Mouse (Mus musculus): ENCODE results near the gene Mgat4a. TPM values are rescaled to one million over a fixed set of nuclear protein-coding genes. Genes with fewer than 3 reads are reported as not detected.
A peak's percentile ranks its signal among the peaks of the same experiment; 100 is the strongest.

Gene Mgat4a
- 3.0 and 4.2 TPM in 2 replicates for polyA plus RNA-seq (2016; fragmentation: Nextera tagmentation; extraction: Ambion mirVana)

GRCm38 (mm10) chr1:37540810-37541658 is at the start of gene Mgat4a:
Gene Mgat4a (minus strand): TSS chr1:37541016.
- no peaks in the 10 kb centered on the region for H3K9me3 ChIP-seq (replicated peaks)
- peak; percentile 94 for DNase-seq (ENCODE audit: low spot score)
- no peaks in the 10 kb centered on the region for H3K36me3 ChIP-seq
- H3K4me3 ChIP-seq, result peak within 1 kb of the TSS; percentile 84
- peaks cover 12% of the 10 kb centered on the region for H3K4me1 ChIP-seq
- 5% methylated on average over 69 of the region's 72 CpGs for WGBS
- H3K27me3 ChIP-seq (ENCODE audit: low read depth, poor library complexity, severe bottlenecking), result peaks cover 26% of the 10 kb centered on the region
- peak within 1 kb of the TSS; percentile 89 for H3K27ac ChIP-seq

- H3K27me3 ChIP-seq (ENCODE audit: low read depth, poor library complexity, severe bottlenecking), result no peaks in the 10 kb centered on the region
- no peak overlapping the region for H3K27ac ChIP-seq
- H3K4me3 ChIP-seq, result no peak overlapping the region
- 93% methylated on average over 13 of the region's 13 CpGs for WGBS
- peaks cover 10% of the 10 kb centered on the region for H3K4me1 ChIP-seq
- H3K9me3 ChIP-seq (replicated peaks), result no peaks in the 10 kb centered on the region
- H3K36me3 ChIP-seq, result no peaks in the 10 kb centered on the region
- no peak for DNase-seq (ENCODE audit: low spot score)
These were observed 45.1 kb upstream of the Mgat4a start for GRCm38 (mm10) chr1:37585809-37586480.

GRCm38 (mm10) chr1:37583795-37584464 is 43.1 kb upstream of the Mgat4a start:
- WGBS, result 74% methylated on average over 9 of the region's 9 CpGs
- H3K4me1 ChIP-seq, result peaks cover 10% of the 10 kb centered on the region
- DNase-seq (ENCODE audit: low spot score), result no peak

GRCm38 (mm10) chr1:37583167-37583566 is 42.4 kb upstream of the Mgat4a start:
- H3K9me3 ChIP-seq (replicated peaks), result no peaks in the 10 kb centered on the region
- no peak for DNase-seq (ENCODE audit: low spot score)
- H3K4me3 ChIP-seq, result no peak overlapping the region
- H3K27me3 ChIP-seq (ENCODE audit: low read depth, poor library complexity, severe bottlenecking), result no peaks in the 10 kb centered on the region
- 95% methylated on average over 8 of the region's 8 CpGs for WGBS
- no peak overlapping the region for H3K27ac ChIP-seq
- H3K4me1 ChIP-seq, result peaks cover 10% of the 10 kb centered on the region
- H3K36me3 ChIP-seq, result no peaks in the 10 kb centered on the region

More at GRCm38 (mm10) chr1:37583795-37584464, 43.1 kb upstream of the Mgat4a start:
- Histone ChIP-seq H3K27me3 (ENCODE audit: low read depth, poor library complexity, severe bottlenecking) (no peaks in the 10 kb centered on the region), H3K4me3 (no peak overlapping the region), H3K27ac (no peak overlapping the region), H3K36me3 (no peaks in the 10 kb centered on the region), H3K9me3 (replicated peaks) (no peaks in the 10 kb centered on the region)

GRCm38 (mm10) chr1:37579686-37580085 is 38.9 kb upstream of the Mgat4a start:
- H3K9me3 ChIP-seq (replicated peaks), result no peaks in the 10 kb centered on the region
- H3K36me3 ChIP-seq, result no peaks in the 10 kb centered on the region
- peaks cover 10% of the 10 kb centered on the region for H3K4me1 ChIP-seq
- WGBS, result 95% methylated on average over 13 of the region's 13 CpGs
- no peaks in the 10 kb centered on the region for H3K27me3 ChIP-seq (ENCODE audit: low read depth, poor library complexity, severe bottlenecking)
- no peak for DNase-seq (ENCODE audit: low spot score)
- H3K27ac ChIP-seq, result no peak overlapping the region
- no peak overlapping the region for H3K4me3 ChIP-seq

- DNase-seq (ENCODE audit: low spot score), result peak; percentile 22
- Histone ChIP-seq H3K36me3 (no peaks in the 10 kb centered on the region), H3K27me3 (ENCODE audit: low read depth, poor library complexity, severe bottlenecking) (no peaks in the 10 kb centered on the region), H3K27ac (no peak overlapping the region), H3K9me3 (replicated peaks) (no peaks in the 10 kb centered on the region), H3K4me1 (no peaks in the 10 kb centered on the region), H3K4me3 (no peak overlapping the region)
- WGBS, result 92% methylated on average over 10 of the region's 10 CpGs
These were observed 31.9 kb upstream of the Mgat4a start for GRCm38 (mm10) chr1:37572528-37573272.

GRCm38 (mm10) chr1:37568379-37568778 is 27.6 kb upstream of the Mgat4a start:
- WGBS, result 92% methylated on average over 1 of the region's 1 CpGs
- no peak for DNase-seq (ENCODE audit: low spot score)
- Histone ChIP-seq H3K27ac (no peak overlapping the region), H3K4me1 (no peaks in the 10 kb centered on the region), H3K36me3 (no peaks in the 10 kb centered on the region), H3K27me3 (ENCODE audit: low read depth, poor library complexity, severe bottlenecking) (no peaks in the 10 kb centered on the region), H3K9me3 (replicated peaks) (no peaks in the 10 kb centered on the region), H3K4me3 (no peak overlapping the region)

- DNase-seq (ENCODE audit: low spot score), result no peak
- Histone ChIP-seq H3K4me3 (no peak overlapping the region), H3K27me3 (ENCODE audit: low read depth, poor library complexity, severe bottlenecking) (no peaks in the 10 kb centered on the region), H3K9me3 (replicated peaks) (no peaks in the 10 kb centered on the region), H3K4me1 (no peaks in the 10 kb centered on the region), H3K27ac (no peak overlapping the region), H3K36me3 (no peaks in the 10 kb centered on the region)
- WGBS, result 88% methylated on average over 4 of the region's 4 CpGs
These were observed 25.9 kb upstream of the Mgat4a start for GRCm38 (mm10) chr1:37566754-37567153.

GRCm38 (mm10) chr1:37566344-37566743 is 25.5 kb upstream of the Mgat4a start:
- H3K4me1 ChIP-seq, result no peaks in the 10 kb centered on the region
- H3K36me3 ChIP-seq, result no peaks in the 10 kb centered on the region
- H3K27ac ChIP-seq, result no peak overlapping the region
- no peak overlapping the region for H3K4me3 ChIP-seq
- DNase-seq (ENCODE audit: low spot score), result peak; percentile 15
- WGBS, result 91% methylated on average over 2 of the region's 2 CpGs
- no peaks in the 10 kb centered on the region for H3K27me3 ChIP-seq (ENCODE audit: low read depth, poor library complexity, severe bottlenecking)
- no peaks in the 10 kb centered on the region for H3K9me3 ChIP-seq (replicated peaks)

GRCm38 (mm10) chr1:37565396-37565795 is 24.6 kb upstream of the Mgat4a start:
- no peak for DNase-seq (ENCODE audit: low spot score)
- H3K27ac ChIP-seq, result no peak overlapping the region
- no peak overlapping the region for H3K4me3 ChIP-seq
- no peaks in the 10 kb centered on the region for H3K9me3 ChIP-seq (replicated peaks)
- peaks cover 2% of the 10 kb centered on the region; the same call in 1 of the 2 replicates for H3K4me1 ChIP-seq
- 62% methylated on average over 6 of the region's 6 CpGs for WGBS
- no peaks in the 10 kb centered on the region for H3K27me3 ChIP-seq (ENCODE audit: low read depth, poor library complexity, severe bottlenecking)
- no peaks in the 10 kb centered on the region for H3K36me3 ChIP-seq

- DNase-seq (ENCODE audit: low spot score), result no peak
- H3K27me3 ChIP-seq (ENCODE audit: low read depth, poor library complexity, severe bottlenecking), result no peaks in the 10 kb centered on the region
- no peaks in the 10 kb centered on the region for H3K9me3 ChIP-seq (replicated peaks)
- 92% methylated on average over 3 of the region's 3 CpGs for WGBS
- H3K27ac ChIP-seq, result no peak overlapping the region
- no peak overlapping the region for H3K4me3 ChIP-seq
- H3K4me1 ChIP-seq, result peaks cover 3% of the 10 kb centered on the region; the same call in 1 of the 2 replicates
- no peaks in the 10 kb centered on the region for H3K36me3 ChIP-seq
These were observed 21.1 kb upstream of the Mgat4a start for GRCm38 (mm10) chr1:37561955-37562354.

GRCm38 (mm10) chr1:37560356-37560755 is 19.5 kb upstream of the Mgat4a start:
- H3K27me3 ChIP-seq (ENCODE audit: low read depth, poor library complexity, severe bottlenecking), result no peaks in the 10 kb centered on the region
- H3K27ac ChIP-seq, result no peak overlapping the region
- DNase-seq (ENCODE audit: low spot score), result no peak
- peaks cover 3% of the 10 kb centered on the region; the same call in 1 of the 2 replicates for H3K4me1 ChIP-seq
- H3K36me3 ChIP-seq, result no peaks in the 10 kb centered on the region
- no peak overlapping the region for H3K4me3 ChIP-seq
- 80% methylated on average over 4 of the region's 4 CpGs for WGBS
- H3K9me3 ChIP-seq (replicated peaks), result no peaks in the 10 kb centered on the region

All from limb, embryonic 10.5 days (tissue).